Mouse (Mus musculus): Measurements from ENCODE around the gene Cdk14.

DNA sequence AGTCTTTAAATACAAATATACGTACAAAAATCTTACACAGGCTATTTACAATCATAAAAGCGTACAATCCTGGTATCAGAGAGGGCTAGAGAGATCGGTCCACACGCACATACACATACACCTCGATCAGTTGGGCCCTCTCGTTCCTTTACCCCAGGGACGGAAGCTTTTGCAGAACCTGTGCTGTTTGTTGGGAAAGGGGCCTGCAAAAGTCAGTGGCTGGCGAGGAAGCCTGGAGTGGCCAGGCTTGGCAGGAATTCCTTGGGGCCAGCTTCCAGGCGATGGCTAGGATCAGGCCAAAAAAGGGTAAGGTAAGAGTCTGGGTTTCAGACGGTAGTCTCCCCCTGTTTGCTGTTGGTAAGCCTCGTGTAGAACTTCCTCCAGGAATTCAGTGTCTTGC is 664.8 kb downstream of the Cdk14 start:
- TF ChIP-seq CTCF (conservative IDR thresholded peaks at IDR 0.05; ENCODE audit: low read length) (no peak), NANOG (IDR thresholded peaks at IDR 0.05; ENCODE audit: borderline replicate concordance, low read length) (no peak), POU5F1 (IDR thresholded peaks at IDR 0.05; ENCODE audit: borderline replicate concordance, low read length) (no peak)

All from E14TG2a.4 (cell line).